ENCODE assay signal across 29 mouse cellular contexts in the genomic region with DNA sequence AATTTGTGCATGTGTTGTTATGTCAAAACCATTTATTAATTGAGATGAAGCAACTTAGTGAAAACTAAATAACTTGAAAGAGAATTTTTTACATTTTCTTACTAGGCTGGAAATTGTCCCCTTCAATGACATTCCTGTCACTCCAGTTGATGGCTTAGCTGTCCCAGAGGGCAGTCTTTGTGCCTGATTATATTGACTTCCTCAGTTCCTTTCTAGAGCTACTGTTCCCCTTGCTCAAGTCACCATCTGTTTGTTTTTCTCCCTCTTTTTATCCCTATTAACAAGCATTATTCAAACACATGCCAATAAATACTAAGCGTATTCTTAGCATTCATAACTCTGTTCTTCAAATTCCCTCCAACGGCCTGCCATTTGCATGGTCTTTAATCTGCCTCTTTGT.
"Had no signal": no experiment of that assay in that cellular context is flagged by ENCODE, and none has a peak within 500 bp of the region (broad histone marks: within the 10 kb centered on the region; RNA-seq: fewer than 3 reads in every experiment).

No protein-coding gene starts in this region.

- H3K4me3 ChIP-seq: left cerebral cortex, adult 2 months; limb, embryonic 10.5 days; limb, embryonic 12.5 days; limb, embryonic 13.5 days; limb, embryonic 15.5 days; liver, embryonic 12.5 days; liver, embryonic 13.5 days; liver, embryonic 15.5 days; lung, embryonic 15.5 days; megakaryocyte, embryonic 14.5 days; midbrain, embryonic 10.5 days; midbrain, embryonic 15.5 days; myocyte; neural tube, embryonic 12.5 days had no signal

- H3K9me3 ChIP-seq: limb, embryonic 10.5 days; limb, embryonic 12.5 days; limb, embryonic 13.5 days; limb, embryonic 15.5 days; liver, embryonic 12.5 days; liver, embryonic 13.5 days; liver, embryonic 15.5 days; lung, embryonic 15.5 days; megakaryocyte, embryonic 14.5 days; midbrain, embryonic 10.5 days; midbrain, embryonic 15.5 days; neural tube, embryonic 12.5 days had no signal

- H3K36me3 ChIP-seq: limb, embryonic 10.5 days; limb, embryonic 12.5 days; limb, embryonic 13.5 days; limb, embryonic 15.5 days; liver, embryonic 12.5 days; liver, embryonic 13.5 days; liver, embryonic 15.5 days; lung, embryonic 15.5 days; midbrain, embryonic 10.5 days; midbrain, embryonic 15.5 days; neural tube, embryonic 12.5 days had no signal

- ATAC-seq: liver, embryonic 12.5 days; liver, postnatal 0 days; lung, postnatal 0 days; midbrain, embryonic 15.5 days had no signal

- DNase-seq: left cerebral cortex, postnatal 4 days; liver; liver, embryonic 13.5 days; liver, postnatal 0 days; lung, adult 18-20 months; lung, adult 2 months; lung, embryonic 14.5 days; lung, postnatal 10 days; lung, postnatal 14 days; lung, postnatal 36 days; lung, postnatal 4 days had no signal

- H3K27me3 ChIP-seq: limb, embryonic 12.5 days; limb, embryonic 13.5 days; limb, embryonic 15.5 days; liver, embryonic 12.5 days; liver, embryonic 13.5 days; liver, embryonic 15.5 days; lung, embryonic 15.5 days; megakaryocyte, embryonic 14.5 days; midbrain, embryonic 15.5 days; neural tube, embryonic 12.5 days had no signal

- H3K4me1 ChIP-seq: limb, embryonic 10.5 days; limb, embryonic 12.5 days; limb, embryonic 13.5 days; limb, embryonic 15.5 days; liver, embryonic 12.5 days; liver, embryonic 13.5 days; liver, embryonic 15.5 days; lung, embryonic 15.5 days; megakaryocyte, embryonic 14.5 days; midbrain, embryonic 10.5 days; midbrain, embryonic 15.5 days; neural tube, embryonic 12.5 days had no signal

- H3K27ac ChIP-seq: left cerebral cortex, adult 2 months; limb, embryonic 10.5 days; limb, embryonic 12.5 days; limb, embryonic 13.5 days; limb, embryonic 15.5 days; liver, embryonic 12.5 days; liver, embryonic 13.5 days; liver, embryonic 14.5 days; liver, embryonic 15.5 days; lung, embryonic 15.5 days; macrophage; midbrain, embryonic 10.5 days; midbrain, embryonic 15.5 days; neural tube, embryonic 12.5 days had no signal

- H3K4me2 ChIP-seq: limb, embryonic 12.5 days; limb, embryonic 13.5 days; limb, embryonic 15.5 days; liver, embryonic 11.5 days; liver, embryonic 12.5 days; liver, embryonic 13.5 days; liver, embryonic 15.5 days; lung, embryonic 14.5 days; lung, embryonic 15.5 days; midbrain, embryonic 11.5 days; midbrain, embryonic 15.5 days; neural tube, embryonic 12.5 days had no signal

- H3K9ac ChIP-seq: limb, embryonic 12.5 days; limb, embryonic 13.5 days; limb, embryonic 15.5 days; liver, embryonic 12.5 days; liver, embryonic 13.5 days; liver, embryonic 14.5 days; liver, embryonic 15.5 days; liver, postnatal 0 days; lung, embryonic 14.5 days; lung, embryonic 15.5 days; midbrain, embryonic 15.5 days; neural tube, embryonic 12.5 days had no signal
